ENCODE assay signal across 9 mouse cellular contexts in the genomic region with DNA sequence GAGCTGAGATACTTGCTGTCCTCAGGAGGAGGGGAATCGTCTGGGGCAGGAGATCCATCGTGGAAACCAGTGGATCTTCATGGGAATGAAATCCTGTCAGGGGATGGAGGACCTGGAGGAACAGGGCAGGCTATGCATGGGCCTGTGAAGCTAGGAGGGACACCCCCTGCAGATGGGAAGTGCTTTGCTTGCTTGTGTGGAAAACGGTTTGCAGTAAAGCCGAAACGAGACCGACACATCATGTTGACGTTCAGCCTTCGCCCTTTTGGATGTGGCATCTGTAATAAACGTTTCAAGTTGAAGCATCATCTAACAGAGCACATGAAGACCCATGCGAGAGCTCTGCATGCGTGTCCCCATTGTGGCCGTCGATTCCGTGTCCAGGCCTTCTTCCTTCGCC. TPM values are rescaled to one million over a fixed set of nuclear protein-coding genes. Genes with fewer than 3 reads are reported as not detected.
DNase-seq lines count a peak whose midpoint lies in the region; ATAC-seq lines count a peak whose summit lies in the region.
"Had no signal": no experiment of that assay in that cellular context is flagged by ENCODE, and none has a peak within 500 bp of the region (broad histone marks: within the 10 kb centered on the region; RNA-seq: fewer than 3 reads in every experiment).

No protein-coding gene starts in this region.

- peaks cover 60% of the 10 kb centered on the region for H3K36me3 ChIP-seq in heart, embryonic 13.5 days
- H3K36me3 ChIP-seq in neural tube, embryonic 12.5 days: peaks cover 52% of the 10 kb centered on the region
- H3K36me3 ChIP-seq in limb, embryonic 10.5 days: peaks cover 70% of the 10 kb centered on the region
- H3K36me3 ChIP-seq in neural tube, embryonic 13.5 days: peaks cover 62% of the 10 kb centered on the region

- H3K4me3 ChIP-seq in heart, embryonic 13.5 days: peak overlapping the region; percentile 87; the same call in 1 of the 2 replicates
- H3K4me3 ChIP-seq in neural tube, embryonic 12.5 days: no peak overlapping the region
- H3K4me3 ChIP-seq in limb, embryonic 10.5 days: 0 out of 2 replicates have a peak overlapping the region, but pooled peaks have one; percentile 83
- peak overlapping the region; percentile 81; the same call in 1 of the 2 replicates for H3K4me3 ChIP-seq in neural tube, embryonic 13.5 days

- intact Hi-C loops in heart, postnatal 36 days (cut with DNase I): loop anchor here (10.0 kb wide), 1 partner anchor 60 kb away; a partner anchor contains a TSS

- no peaks in the 10 kb centered on the region for H3K27me3 ChIP-seq in heart, embryonic 13.5 days (replicated peaks)
- H3K27me3 ChIP-seq in neural tube, embryonic 12.5 days (replicated peaks): no peaks in the 10 kb centered on the region
- H3K27me3 ChIP-seq in limb, embryonic 10.5 days (ENCODE audit: low read depth, poor library complexity, severe bottlenecking): no peaks in the 10 kb centered on the region
- H3K27me3 ChIP-seq in neural tube, embryonic 13.5 days: no peaks in the 10 kb centered on the region

- no peak for ATAC-seq in heart, embryonic 13.5 days (ENCODE audit: extremely low read depth, insufficient number of reproducible peaks, low FRiP score, low TSS enrichment)
- no peak for ATAC-seq in neural tube, embryonic 12.5 days (ENCODE audit: low FRiP score, low read depth)
- no peak for ATAC-seq in neural tube, embryonic 13.5 days (ENCODE audit: low read depth)
- ATAC-seq: inflammation-experienced regulatory T-cells, adult 6 months had no signal

- WGBS in heart, embryonic 13.5 days: 84% methylated on average over 15 of the region's 15 CpGs
- 92% methylated on average over 15 of the region's 15 CpGs for WGBS in neural tube, embryonic 12.5 days
- 95% methylated on average over 15 of the region's 15 CpGs for WGBS in limb, embryonic 10.5 days
- 94% methylated on average over 15 of the region's 15 CpGs for WGBS in neural tube, embryonic 13.5 days

- no peaks in the 10 kb centered on the region for H3K9me3 ChIP-seq in heart, embryonic 13.5 days
- H3K9me3 ChIP-seq in neural tube, embryonic 12.5 days: no peaks in the 10 kb centered on the region
- no peaks in the 10 kb centered on the region for H3K9me3 ChIP-seq in limb, embryonic 10.5 days (replicated peaks)
- no peaks in the 10 kb centered on the region for H3K9me3 ChIP-seq in neural tube, embryonic 13.5 days

- peaks cover 44% of the 10 kb centered on the region for H3K4me1 ChIP-seq in heart, embryonic 13.5 days
- H3K4me1 ChIP-seq in neural tube, embryonic 12.5 days: peaks cover 48% of the 10 kb centered on the region
- peaks cover 49% of the 10 kb centered on the region for H3K4me1 ChIP-seq in limb, embryonic 10.5 days
- H3K4me1 ChIP-seq in neural tube, embryonic 13.5 days (replicated peaks): peaks cover 54% of the 10 kb centered on the region

- H3K27ac ChIP-seq in heart, embryonic 13.5 days (replicated peaks): no peak overlapping the region
- H3K27ac ChIP-seq in neural tube, embryonic 12.5 days: no peak overlapping the region
- H3K27ac ChIP-seq in limb, embryonic 10.5 days: no peak overlapping the region
- no peak overlapping the region for H3K27ac ChIP-seq in neural tube, embryonic 13.5 days (replicated peaks)

- peak overlapping the region; percentile 89 for H3K9ac ChIP-seq in heart, embryonic 13.5 days
- no peak overlapping the region for H3K9ac ChIP-seq in neural tube, embryonic 12.5 days
- peak overlapping the region; percentile 77; the same call in 1 of the 2 replicates for H3K9ac ChIP-seq in neural tube, embryonic 13.5 days

- H3K4me2 ChIP-seq in heart, embryonic 13.5 days: peak overlapping the region; percentile 98
- peak overlapping the region; percentile 97; the same call in 1 of the 2 replicates for H3K4me2 ChIP-seq in neural tube, embryonic 12.5 days (replicated peaks)
- H3K4me2 ChIP-seq in neural tube, embryonic 13.5 days: peak overlapping the region; percentile 83

- DNase-seq in heart, postnatal 36 days: no peak
- DNase-seq in neural tube, embryonic 10.5 days (ENCODE audit: extremely low spot score, low spot score): no peak
- DNase-seq in limb, embryonic 10.5 days (ENCODE audit: low spot score): no peak
- no peak for DNase-seq in cerebellum, postnatal 10 days
- DNase-seq in spleen, postnatal 36 days (ENCODE audit: low spot score in 2 of 2): no peak

RNA-seq across cellular contexts. Expression of a gene that starts 1.6 kb away (rescaled TPM):
- 9.1 and 9.8 TPM in 2 replicates for polyA plus RNA-seq in heart, embryonic 13.5 days (2015; fragmentation: Nextera tagmentation; extraction: Ambion mirVana)
- total RNA-seq in heart, postnatal 36 days (2021): 1 to 10 TPM; 2.1 to 2.6 TPM
- polyA plus RNA-seq in neural tube, embryonic 12.5 days (2016; fragmentation: Nextera tagmentation; extraction: Ambion mirVana): 17.6 and 19.4 TPM in 2 replicates
- 20.6 and 22.0 TPM in 2 replicates for polyA plus RNA-seq in limb, embryonic 10.5 days (2016; fragmentation: Nextera tagmentation; extraction: Ambion mirVana)
- polyA plus RNA-seq in neural tube, embryonic 13.5 days (2015; fragmentation: Nextera tagmentation; extraction: Ambion mirVana): 17.8 and 19.8 TPM in 2 replicates

RNA-seq across cellular contexts. Expression of a gene that starts 33.5 kb away (rescaled TPM):
- polyA plus RNA-seq in heart, embryonic 13.5 days (2015; fragmentation: Nextera tagmentation; extraction: Ambion mirVana): 1.3 and 2.0 TPM in 2 replicates
- 1 to 10 TPM; 4.1 to 6.4 TPM for total RNA-seq in heart, postnatal 36 days (2021)
- polyA plus RNA-seq in neural tube, embryonic 12.5 days (2016; fragmentation: Nextera tagmentation; extraction: Ambion mirVana): 2.6 and 3.5 TPM in 2 replicates
- 2.8 and 3.1 TPM in 2 replicates for polyA plus RNA-seq in limb, embryonic 10.5 days (2016; fragmentation: Nextera tagmentation; extraction: Ambion mirVana)
- polyA plus RNA-seq in neural tube, embryonic 13.5 days (2015; fragmentation: Nextera tagmentation; extraction: Ambion mirVana): 4.1 and 4.9 TPM in 2 replicates
- polyA plus RNA-seq: inflammation-experienced regulatory T-cells, adult 6 months had no signal

RNA-seq across cellular contexts. Expression of a gene that starts 35.2 kb away (rescaled TPM):
- 152 and 169 TPM in 2 replicates for polyA plus RNA-seq in heart, embryonic 13.5 days (2015; fragmentation: Nextera tagmentation; extraction: Ambion mirVana)
- 10 to 100 TPM; 86.2 to 90.3 TPM for total RNA-seq in heart, postnatal 36 days (2021)
- 151 and 153 TPM in 2 replicates for polyA plus RNA-seq in neural tube, embryonic 12.5 days (2016; fragmentation: Nextera tagmentation; extraction: Ambion mirVana)
- 184 and 188 TPM in 2 replicates for polyA plus RNA-seq in limb, embryonic 10.5 days (2016; fragmentation: Nextera tagmentation; extraction: Ambion mirVana)
- 141 and 147 TPM in 2 replicates for polyA plus RNA-seq in neural tube, embryonic 13.5 days (2015; fragmentation: Nextera tagmentation; extraction: Ambion mirVana)

RNA-seq across cellular contexts. Expression of a gene that starts 41.7 kb away (rescaled TPM):
- polyA plus RNA-seq in heart, embryonic 13.5 days (2015; fragmentation: Nextera tagmentation; extraction: Ambion mirVana): 8.4 and 9.2 TPM in 2 replicates
- 10 to 100 TPM; 13.9 to 14.5 TPM for total RNA-seq in heart, postnatal 36 days (2021)
- polyA plus RNA-seq in neural tube, embryonic 12.5 days (2016; fragmentation: Nextera tagmentation; extraction: Ambion mirVana): 14.5 and 15.9 TPM in 2 replicates
- 3.5 and 5.0 TPM in 2 replicates for polyA plus RNA-seq in limb, embryonic 10.5 days (2016; fragmentation: Nextera tagmentation; extraction: Ambion mirVana)
- polyA plus RNA-seq in neural tube, embryonic 13.5 days (2015; fragmentation: Nextera tagmentation; extraction: Ambion mirVana): 17.3 and 19.1 TPM in 2 replicates

RNA-seq across cellular contexts. Expression of a gene that starts 54.3 kb away (rescaled TPM):
- polyA plus RNA-seq in heart, embryonic 13.5 days (2015; fragmentation: Nextera tagmentation; extraction: Ambion mirVana): 5.3 and 5.4 TPM in 2 replicates
- 10 to 100 TPM; 20.0 to 21.2 TPM for total RNA-seq in heart, postnatal 36 days (2021)
- 2.5 and 3.0 TPM in 2 replicates for polyA plus RNA-seq in neural tube, embryonic 12.5 days (2016; fragmentation: Nextera tagmentation; extraction: Ambion mirVana)
- polyA plus RNA-seq in limb, embryonic 10.5 days (2016; fragmentation: Nextera tagmentation; extraction: Ambion mirVana): 3.7 and 4.6 TPM in 2 replicates
- 2.8 and 3.3 TPM in 2 replicates for polyA plus RNA-seq in neural tube, embryonic 13.5 days (2015; fragmentation: Nextera tagmentation; extraction: Ambion mirVana)
